Mouse (Mus musculus) heart, postnatal 0 days (tissue): ENCODE measurements around the gene Neb. TPM values are rescaled to one million over a fixed set of nuclear protein-coding genes. Genes with fewer than 3 reads are reported as not detected.

Experiments
- ATAC-seq: fragments of 200-750 bp; cut with Nextera tagmentation; 2 replicates; pipeline ENCODE4 v1.8.0; 2017; ENCODE audit warnings: low read depth, moderate number of reproducible peaks, moderate library complexity; ENCODE audit not compliant: insufficient read depth
- DNase-seq: peaks from one replicate; pipeline ENCODE4 v3.0.0-alpha.2; 2016; ENCODE audit warnings: low spot score
- H3K27ac ChIP-seq: fragments of 300-500 bp; sonication (generic); 2 replicates; pipeline ENCODE4 v1.5.1; 2014; ENCODE audit warnings: low read depth, mild to moderate bottlenecking
- H3K27me3 ChIP-seq: fragments of 300-500 bp; sonication (generic); 2 replicates; pipeline ENCODE4 v1.6.1; 2014; ENCODE audit warnings: low read length, mixed read lengths; ENCODE audit not compliant: control insufficient read depth, insufficient read depth
- H3K36me3 ChIP-seq: fragments of 300-500 bp; sonication (generic); replicated peaks from 2 replicates; pipeline ENCODE4 v1.6.1; 2014; ENCODE audit warnings: low read length, mixed read lengths; ENCODE audit not compliant: control insufficient read depth, insufficient read depth
- H3K4me1 ChIP-seq: fragments of 300-500 bp; sonication (generic); 2 replicates; pipeline ENCODE4 v1.6.1; 2014; ENCODE audit warnings: antibody characterized with exemption; ENCODE audit not compliant: control insufficient read depth, insufficient read depth
- H3K4me2 ChIP-seq: fragments of 300-500 bp; sonication (generic); 2 replicates; pipeline ENCODE4 v1.6.1; 2014; ENCODE audit warnings: low read depth, mild to moderate bottlenecking, low read length, moderate library complexity
- H3K4me3 ChIP-seq: fragments of 300-500 bp; sonication (generic); 2 replicates; pipeline ENCODE4 v1.5.1; 2014; ENCODE audit warnings: low read depth, low read length
- H3K9ac ChIP-seq: fragments of 300-500 bp; sonication (generic); replicated peaks from 2 replicates; pipeline ENCODE4 v1.6.1; 2014; ENCODE audit warnings: low read depth, low read length, mixed read lengths
- H3K9me3 ChIP-seq: fragments of 300-500 bp; sonication (generic); replicated peaks from 2 replicates; pipeline ENCODE4 v1.6.1; 2016; ENCODE audit warnings: low read length; ENCODE audit not compliant: control insufficient read depth
- CTCF ChIP-seq: IDR thresholded peaks from 2 replicates; pipeline ENCODE4 v1.5.1; 2016; ENCODE audit warnings: antibody characterized with exemption, control low read depth, low read depth
- EP300 ChIP-seq: IDR thresholded peaks from 2 replicates; pipeline ENCODE4 v1.6.1; 2016; ENCODE audit warnings: antibody characterized with exemption, low read depth
- WGBS: fragments of 180-500 bp; shearing (Covaris S2); extraction: QIAGEN DNeasy Blood & Tissue Kit; methylation state at CpG from one replicate; pipeline ENCODE4 v1.1.7; 2014; 5-methylcytosine and 5-hydroxymethylcytosine counted together
- polyA plus RNA-seq: library from polyadenylated mRNA; unstranded; fragments of >200 nt; fragmentation: Nextera tagmentation; extraction: Ambion mirVana; gene quantifications from 2 replicates; pipeline ENCODE4 v1.2.1, GENCODE M21; 2015
- total RNA-seq: library from RNA; depleted of rRNA; stranded (reverse); fragments of >200 nt; gene quantifications from 2 replicates; pipeline ENCODE4 v1.2.3, GENCODE M21; 2014; ENCODE audit warnings: low replicate concordance

The Neb gene
- total and polyA plus RNA-seq, 2 experiments from 2014 or later: 1.4 to 4.4 TPM

GRCm38 (mm10) chr2:52179678-52180077 lies 198.6 kb downstream of the Neb start:
- no peak for ATAC-seq
- TF ChIP-seq EP300 (no peak), CTCF (no peak)
- no peak overlapping the region for H3K4me2 ChIP-seq
- 89% methylated on average over 1 of the region's 1 CpGs for WGBS
- no peaks in the 10 kb centered on the region for H3K36me3 ChIP-seq
- H3K9me3 ChIP-seq: no peaks in the 10 kb centered on the region
- H3K4me3 ChIP-seq: no peak overlapping the region
- H3K4me1 ChIP-seq: no peaks in the 10 kb centered on the region
- no peak overlapping the region for H3K9ac ChIP-seq
- DNase-seq: no peak
- H3K27me3 ChIP-seq: no peaks in the 10 kb centered on the region
- H3K27ac ChIP-seq: no peak overlapping the region

GRCm38 (mm10) chr2:52177726-52178125 lies 200.5 kb downstream of the Neb start:
- H3K36me3 ChIP-seq: no peaks in the 10 kb centered on the region
- H3K9me3 ChIP-seq: no peaks in the 10 kb centered on the region
- no peaks in the 10 kb centered on the region for H3K4me1 ChIP-seq
- 75% methylated on average over 9 of the region's 9 CpGs for WGBS
- no peak overlapping the region for H3K4me3 ChIP-seq
- H3K9ac ChIP-seq: no peak overlapping the region
- ATAC-seq (no peak), DNase-seq (no peak)
- TF ChIP-seq EP300: no peak
- no peak for TF ChIP-seq CTCF
- no peak overlapping the region for H3K4me2 ChIP-seq
- H3K27ac ChIP-seq: no peak overlapping the region
- H3K27me3 ChIP-seq: no peaks in the 10 kb centered on the region

- Histone ChIP-seq H3K9me3 (no peaks in the 10 kb centered on the region), H3K9ac (no peak overlapping the region), H3K4me2 (no peak overlapping the region), H3K36me3 (no peaks in the 10 kb centered on the region), H3K4me3 (no peak overlapping the region), H3K4me1 (no peaks in the 10 kb centered on the region), H3K27me3 (no peaks in the 10 kb centered on the region), H3K27ac (no peak overlapping the region)
- WGBS: 85% methylated on average over 7 of the region's 7 CpGs
- ATAC-seq (no peak), DNase-seq (no peak)
- TF ChIP-seq EP300 (no peak), CTCF (no peak)
These were observed 201.1 kb downstream of the Neb start for GRCm38 (mm10) chr2:52177184-52177583.

- no peak overlapping the region for H3K9ac ChIP-seq
- H3K4me3 ChIP-seq: no peak overlapping the region
- no peak overlapping the region for H3K4me2 ChIP-seq
- WGBS: 57% methylated on average over 8 of the region's 8 CpGs
- H3K4me1 ChIP-seq: no peaks in the 10 kb centered on the region
- ATAC-seq (no peak), DNase-seq (no peak)
- no peaks in the 10 kb centered on the region for H3K27me3 ChIP-seq
- H3K9me3 ChIP-seq: no peaks in the 10 kb centered on the region
- H3K36me3 ChIP-seq: no peaks in the 10 kb centered on the region
- no peak overlapping the region for H3K27ac ChIP-seq
- no peak for TF ChIP-seq EP300
- TF ChIP-seq CTCF: no peak
These were observed 201.7 kb downstream of the Neb start for GRCm38 (mm10) chr2:52176537-52176936.

DNA sequence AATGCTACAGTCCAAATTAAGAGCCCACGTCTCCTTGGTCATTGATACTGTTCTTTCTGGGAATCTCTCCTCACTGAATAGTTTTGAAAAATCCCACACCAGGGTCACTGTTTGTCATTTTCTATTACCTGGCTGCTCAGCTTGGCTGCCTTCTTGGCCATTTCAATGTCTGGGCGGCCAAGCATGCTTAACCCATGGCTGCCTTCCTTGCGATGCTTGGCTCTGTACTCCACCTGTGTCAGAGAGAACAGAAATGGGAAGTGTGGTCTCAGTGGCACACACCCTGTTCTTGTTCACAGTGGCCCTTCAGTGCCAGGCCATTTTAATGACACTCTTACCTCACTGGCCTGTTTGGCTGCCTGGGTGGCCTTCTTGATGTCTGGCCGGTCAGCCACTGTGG lies 203.3 kb downstream of the Neb start:
- H3K9me3 ChIP-seq: no peaks in the 10 kb centered on the region
- DNase-seq: no peak
- no peak overlapping the region for H3K4me2 ChIP-seq
- H3K27me3 ChIP-seq: no peaks in the 10 kb centered on the region
- TF ChIP-seq EP300 (no peak), CTCF (no peak)
- H3K36me3 ChIP-seq: no peaks in the 10 kb centered on the region
- no peak for ATAC-seq
- no peak overlapping the region for H3K4me3 ChIP-seq
- 90% methylated on average over 4 of the region's 4 CpGs for WGBS
- H3K9ac ChIP-seq: no peak overlapping the region
- H3K4me1 ChIP-seq: no peaks in the 10 kb centered on the region
- no peak overlapping the region for H3K27ac ChIP-seq

- Histone ChIP-seq H3K4me1 (no peaks in the 10 kb centered on the region), H3K4me2 (no peak overlapping the region), H3K27me3 (no peaks in the 10 kb centered on the region), H3K27ac (no peak overlapping the region), H3K9ac (no peak overlapping the region), H3K9me3 (no peaks in the 10 kb centered on the region), H3K4me3 (no peak overlapping the region), H3K36me3 (no peaks in the 10 kb centered on the region)
- ATAC-seq (no peak), DNase-seq (no peak)
- no peak for TF ChIP-seq EP300
- TF ChIP-seq CTCF: no peak
- WGBS: 64% methylated on average over 7 of the region's 7 CpGs
These were observed 208.8 kb downstream of the Neb start for GRCm38 (mm10) chr2:52169243-52170005.
